ENCODE assay signal across 16 mouse cellular contexts in the genomic region with DNA sequence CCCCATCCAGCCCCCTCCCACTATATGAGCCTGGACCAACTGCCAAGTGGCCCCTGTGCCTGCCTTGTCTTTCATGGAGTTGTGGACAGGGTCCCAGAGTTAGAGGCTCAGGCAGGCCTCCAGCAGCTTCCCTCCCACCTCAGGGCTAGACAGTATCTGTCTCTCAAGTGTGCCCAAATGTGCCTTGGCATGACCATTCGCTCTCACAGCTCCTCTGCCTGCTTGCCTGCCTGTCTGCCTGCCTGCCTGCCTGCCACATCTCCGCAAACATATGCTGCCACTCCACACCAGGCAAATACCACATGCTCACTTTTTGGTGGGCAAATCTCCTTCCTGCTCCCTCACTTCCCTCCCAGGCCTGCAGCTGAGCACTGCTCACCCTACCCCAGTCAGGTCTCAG. TPM values are rescaled to one million over a fixed set of nuclear protein-coding genes. Genes with fewer than 3 reads are reported as not detected.
"Had no signal": no experiment of that assay in that cellular context is flagged by ENCODE, and none has a peak within 500 bp of the region (broad histone marks: within the 10 kb centered on the region; RNA-seq: fewer than 3 reads in every experiment).

No protein-coding gene starts in this region.

- H3K27ac ChIP-seq: limb, embryonic 10.5 days; liver, embryonic 15.5 days; midbrain, embryonic 13.5 days; neural tube, embryonic 12.5 days; stomach, embryonic 15.5 days had no signal

- H3K9me3 ChIP-seq: limb, embryonic 10.5 days; liver, embryonic 15.5 days; midbrain, embryonic 13.5 days; neural tube, embryonic 12.5 days; stomach, embryonic 15.5 days had no signal

- ATAC-seq: lung, postnatal 0 days; midbrain, embryonic 13.5 days had no signal

- H3K27me3 ChIP-seq: midbrain, embryonic 13.5 days had no signal

- H3K4me1 ChIP-seq: liver, embryonic 15.5 days had no signal

- DNase-seq: kidney, postnatal 25 days; layer of hippocampus, adult 9-11 months; lung, adult 2 months; lung, postnatal 36 days; thymus, adult 2 months; thymus, postnatal 25 days had no signal

- H3K4me3 ChIP-seq: limb, embryonic 10.5 days; liver, embryonic 15.5 days; midbrain, embryonic 13.5 days; neural tube, embryonic 12.5 days; stomach, embryonic 15.5 days had no signal

- H3K36me3 ChIP-seq: limb, embryonic 10.5 days; liver, embryonic 15.5 days; neural tube, embryonic 12.5 days; stomach, embryonic 15.5 days had no signal

- H3K4me2 ChIP-seq: liver, embryonic 11.5 days; liver, embryonic 15.5 days; midbrain, embryonic 13.5 days; neural tube, embryonic 12.5 days; stomach, embryonic 15.5 days had no signal

- H3K9ac ChIP-seq: liver, embryonic 15.5 days; midbrain, embryonic 13.5 days; neural tube, embryonic 12.5 days; stomach, embryonic 15.5 days had no signal

RNA-seq across cellular contexts. Expression of gene Col6a4, which starts 49.0 kb away (rescaled TPM):
- total RNA-seq: megakaryocyte progenitor cell, adult 5-6 weeks; monocyte, adult 5-6 weeks; neutrophil, adult 5-6 weeks had no signal
- polyA plus RNA-seq: liver, embryonic 11.5 days; liver, embryonic 15.5 days had no signal
